Mouse (Mus musculus): ENCODE results near the gene Csrp1. TPM values are rescaled to one million over a fixed set of nuclear protein-coding genes. Genes with fewer than 3 reads are reported as not detected.

Gene Csrp1
- total RNA-seq, 2 experiments from 2014 or later = 48.0 to 56.7 TPM

DNA sequence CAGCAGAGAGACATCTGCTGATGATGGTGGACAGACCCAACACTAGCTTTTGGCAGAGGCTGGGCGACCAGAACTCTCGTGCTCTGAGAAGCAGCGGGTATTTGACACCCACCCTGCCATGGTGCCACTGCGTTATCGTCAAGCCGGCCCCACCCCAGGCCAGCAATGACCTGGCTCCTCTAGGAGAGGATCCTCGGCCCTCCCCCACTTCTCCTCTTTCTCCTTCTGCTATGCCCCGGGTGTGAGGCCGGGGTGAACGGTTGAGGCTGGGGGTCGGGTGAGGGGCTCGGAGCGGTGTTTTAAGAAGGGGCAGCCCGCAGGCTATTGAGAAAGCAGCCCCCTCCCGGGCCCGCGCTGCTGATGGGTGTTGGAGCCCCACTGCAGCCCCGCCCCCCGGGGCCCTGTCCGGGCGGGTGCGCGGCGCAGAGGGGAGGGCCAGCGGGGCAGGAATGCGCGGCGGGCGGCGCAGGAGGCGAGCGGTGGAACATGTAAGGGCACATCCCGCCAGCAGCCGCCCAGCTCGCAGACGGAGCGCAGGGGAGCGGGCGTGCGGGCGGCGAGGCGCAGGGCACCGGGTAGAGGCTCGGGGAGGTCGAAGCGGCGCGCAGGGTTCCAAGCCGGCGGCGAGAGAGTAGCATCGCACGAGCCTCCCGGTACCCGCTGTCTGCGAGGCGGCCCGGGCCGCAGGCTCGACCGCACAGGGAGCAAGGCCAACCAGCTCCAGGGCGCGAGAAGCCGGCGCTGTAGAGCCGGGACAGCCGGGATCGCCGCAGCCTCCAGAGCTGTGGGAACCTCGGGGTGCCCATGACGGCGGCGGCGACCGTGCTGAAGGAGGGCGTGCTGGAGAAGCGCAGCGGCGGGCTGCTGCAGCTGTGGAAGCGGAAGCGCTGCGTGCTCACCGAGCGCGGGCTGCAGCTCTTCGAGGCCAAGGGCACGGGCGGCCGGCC is 46.1 kb downstream of the Csrp1 start, which contains the start of gene Phlda3:
TSS of gene Phlda3 (plus strand) at position 475 of the 947 bp plus-strand sequence.
- intact Hi-C loops (cut with DNase I) = no loop called here
- DNase-seq (ENCODE audit: low spot score) = peak; percentile 80

DNA sequence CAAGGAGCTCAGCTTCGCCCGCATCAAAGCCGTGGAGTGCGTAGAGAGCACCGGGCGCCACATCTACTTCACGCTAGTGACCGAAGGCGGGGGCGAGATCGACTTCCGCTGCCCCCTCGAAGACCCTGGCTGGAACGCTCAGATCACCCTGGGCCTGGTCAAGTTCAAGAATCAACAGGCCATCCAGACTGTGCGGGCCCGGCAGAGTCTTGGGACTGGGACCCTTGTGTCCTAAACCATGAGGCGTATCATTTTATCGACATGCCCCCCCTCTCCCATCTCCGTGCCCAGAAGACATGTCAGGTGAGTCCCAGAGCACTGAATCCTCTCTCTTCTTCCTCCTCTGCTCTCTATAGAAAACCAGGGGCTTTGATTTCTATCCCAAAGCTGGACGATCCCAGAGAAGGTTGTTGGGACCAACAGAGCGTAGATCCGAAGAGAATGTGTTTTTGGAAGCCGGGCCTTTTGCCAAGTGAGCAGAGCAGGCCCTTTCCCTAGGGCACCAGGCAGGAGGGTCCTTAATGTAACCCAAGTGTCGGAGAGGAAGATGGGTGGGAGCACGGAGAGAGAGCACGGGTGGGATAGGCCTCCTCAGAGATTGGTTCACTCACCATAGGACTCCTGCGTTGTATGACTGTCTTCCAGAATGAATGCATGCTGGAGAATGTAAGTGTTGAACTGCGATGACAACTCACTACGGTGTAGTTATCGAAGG is 46.9 kb downstream of the Csrp1 start:
- intact Hi-C loops (cut with DNase I) = no loop called here
- no peak for DNase-seq (ENCODE audit: low spot score)

DNA sequence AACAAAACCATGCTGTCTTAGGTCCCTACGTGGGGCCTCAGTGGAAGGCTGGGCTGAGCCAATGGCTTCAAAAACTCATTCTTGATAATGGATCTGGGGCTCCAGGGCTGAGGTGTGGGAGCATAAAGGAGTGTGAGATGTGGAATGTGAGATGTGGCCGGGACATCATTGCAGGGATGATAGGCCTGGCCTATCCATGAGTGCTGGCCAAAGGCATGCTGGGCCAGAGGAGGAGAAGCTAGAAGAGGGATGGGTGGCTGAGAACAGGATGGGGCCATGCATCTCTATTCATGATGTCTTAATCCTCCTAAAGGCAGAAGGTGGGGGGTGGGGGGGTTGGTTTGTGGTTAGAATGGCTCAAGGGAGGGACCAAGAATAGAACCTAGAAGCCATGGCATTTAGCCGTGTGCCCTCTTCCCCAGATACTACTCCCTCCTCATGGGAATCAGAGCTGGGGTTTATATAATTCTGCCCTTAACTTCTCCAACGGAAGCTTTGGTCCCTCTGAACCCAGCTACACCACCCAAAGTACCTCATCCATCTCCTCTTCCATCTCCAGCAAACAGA is 47.5 kb downstream of the Csrp1 start:
- DNase-seq (ENCODE audit: low spot score) = no peak
- intact Hi-C loops (cut with DNase I) = no loop called here

DNA sequence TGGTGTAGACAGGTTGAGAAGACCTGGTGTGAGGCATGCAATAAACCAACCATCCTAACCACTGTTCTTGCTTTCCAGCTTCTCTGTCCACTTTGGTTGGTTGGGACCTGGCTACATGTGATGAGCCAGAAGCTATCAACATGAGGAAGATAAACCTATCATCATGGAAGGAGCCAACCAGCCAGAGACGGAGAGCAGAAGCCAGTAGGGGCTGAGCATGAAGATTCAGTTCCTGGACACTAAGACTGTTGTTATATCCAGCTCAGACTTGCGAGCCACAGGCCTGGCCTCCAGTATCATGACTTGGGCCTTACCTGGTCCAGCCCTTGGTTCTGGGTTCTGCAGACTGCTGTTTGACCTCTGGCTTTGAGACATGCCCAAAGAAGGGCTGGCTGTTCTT is 48.5 kb downstream of the Csrp1 start:
- no peak for DNase-seq (ENCODE audit: low spot score)
- intact Hi-C loops (cut with DNase I) = no loop called here

DNA sequence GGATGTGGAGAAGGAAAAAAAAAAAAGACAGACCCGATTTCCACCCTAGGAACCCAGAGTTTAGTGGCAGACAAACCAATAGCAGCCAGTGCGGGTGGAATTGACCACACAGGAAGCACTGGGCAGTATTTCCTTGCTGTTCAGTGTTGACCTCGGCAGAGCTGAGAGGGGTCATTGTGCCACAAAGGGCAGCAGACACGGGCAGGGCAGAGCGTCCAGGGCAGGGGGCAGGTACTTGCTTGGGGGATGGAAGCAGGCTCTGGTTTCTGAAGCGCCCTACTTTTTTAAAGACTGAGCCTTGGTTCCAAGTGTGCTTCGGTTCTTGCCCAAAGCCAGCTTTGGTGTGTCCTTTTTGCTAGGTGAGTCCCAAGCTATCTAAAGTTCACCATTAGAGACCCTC is 50.4 kb downstream of the Csrp1 start:
- intact Hi-C loops (cut with DNase I) = no loop called here
- DNase-seq (ENCODE audit: low spot score) = no peak

DNA sequence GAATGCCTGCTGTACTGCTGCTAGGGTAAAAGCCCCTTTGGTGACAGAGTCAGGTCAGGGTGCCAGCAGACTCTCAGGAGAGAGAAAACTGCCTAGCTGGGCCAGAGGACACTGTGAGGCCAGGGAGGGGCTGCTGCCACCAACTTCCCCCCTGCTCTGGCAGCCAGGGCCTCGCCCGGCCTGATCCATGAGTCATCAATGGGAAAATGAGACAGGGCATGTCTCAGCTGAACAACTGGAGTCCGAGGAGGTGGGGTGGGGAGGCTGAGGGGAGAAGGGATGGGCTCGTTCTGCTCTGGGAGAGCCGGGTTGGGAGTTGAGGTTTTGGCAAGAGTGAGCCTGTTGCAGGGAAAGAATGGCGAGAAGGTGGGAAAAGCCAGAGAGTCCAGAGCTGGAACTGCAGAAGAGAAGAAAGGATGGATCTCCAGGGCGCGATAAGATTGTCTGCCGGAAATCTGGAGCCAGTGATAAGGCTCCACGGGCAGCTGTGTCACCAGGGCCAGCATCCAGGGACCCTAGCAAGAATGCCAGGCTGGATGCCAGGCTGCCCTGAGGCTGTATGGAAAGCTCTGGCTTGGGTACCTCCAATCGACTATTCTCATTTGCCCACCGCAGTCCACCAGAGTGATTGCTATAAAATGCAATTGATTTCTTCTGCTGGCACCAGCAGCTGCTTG is 51.2 kb downstream of the Csrp1 start:
- intact Hi-C loops (cut with DNase I) = no loop called here
- peak; percentile 76 for DNase-seq (ENCODE audit: low spot score)

DNA sequence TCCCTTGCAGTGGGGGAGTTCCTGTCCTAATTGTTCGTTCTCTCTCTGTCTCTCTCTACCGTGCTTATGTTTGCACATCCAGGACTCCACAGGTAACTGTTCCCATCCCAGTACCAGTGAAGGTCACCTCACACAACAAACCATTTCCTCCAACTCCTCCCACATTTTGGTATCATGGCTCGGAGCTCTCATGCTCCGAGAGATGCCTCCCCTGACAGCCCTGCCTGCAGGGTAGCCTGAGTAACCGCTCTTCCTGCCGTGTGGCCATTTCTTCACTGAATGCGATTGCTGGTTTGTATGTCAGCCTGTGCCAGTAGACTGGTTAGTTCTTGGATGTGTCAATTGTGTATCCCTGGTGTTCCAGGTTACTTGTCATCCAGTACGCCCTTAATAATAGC is 51.7 kb downstream of the Csrp1 start:
- intact Hi-C loops (cut with DNase I) = no loop called here
- no peak for DNase-seq (ENCODE audit: low spot score)

GRCm38 (mm10) chr1:135776596-135776995 is 56.7 kb downstream of the Csrp1 start:
- intact Hi-C loops (cut with DNase I) = loop anchor here (5.0 kb wide), 1 partner anchor 229 kb away; no protein-coding TSS in a partner anchor
- no peak for DNase-seq (ENCODE audit: low spot score)

- intact Hi-C loops (cut with DNase I) = loop anchor here (5.0 kb wide), 1 partner anchor 230 kb away; no protein-coding TSS in a partner anchor
- no peak for DNase-seq (ENCODE audit: low spot score)
Measured at GRCm38 (mm10) chr1:135777046-135777445, 57.2 kb downstream of the Csrp1 start.

DNA sequence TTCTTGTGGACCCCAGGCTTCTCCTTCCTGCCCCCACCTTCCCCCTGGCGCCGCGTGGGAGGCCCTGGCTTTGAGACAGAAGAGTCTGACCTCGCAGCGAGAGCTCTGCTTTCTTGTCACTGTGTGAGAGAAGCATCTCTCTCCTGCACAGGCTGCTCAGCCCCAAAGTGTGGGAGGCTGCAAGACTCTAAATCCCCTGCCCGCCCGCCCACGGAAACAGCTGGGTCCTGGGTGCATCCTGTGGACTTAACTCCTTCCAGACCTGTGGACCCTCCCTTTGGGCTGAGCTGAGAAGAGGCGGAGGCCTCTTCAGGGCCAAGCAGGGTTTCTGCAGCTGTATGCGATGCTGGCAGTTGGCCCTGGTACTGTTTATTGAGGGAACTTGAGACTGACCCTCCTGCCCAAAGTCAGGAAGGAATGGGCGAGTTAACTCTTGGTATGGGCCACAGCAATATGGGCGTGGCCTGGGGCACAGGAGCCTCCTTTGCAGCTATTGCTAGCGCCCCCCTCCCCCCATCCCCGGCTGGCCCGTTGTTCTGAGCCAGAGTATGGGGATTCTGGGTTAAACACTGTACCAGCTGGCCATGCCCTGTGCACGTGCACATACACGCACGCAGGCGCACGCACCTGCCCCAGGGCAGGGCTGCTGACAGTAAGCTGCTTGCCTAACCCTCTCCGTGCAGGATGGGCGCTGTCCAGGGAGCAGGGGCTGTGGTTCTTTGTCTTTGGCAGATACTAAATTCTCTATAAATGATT is 59.1 kb downstream of the Csrp1 start, which contains the start of gene Tnni1:
TSS of gene Tnni1 (plus strand) at position 655 of the 756 bp plus-strand sequence.
- intact Hi-C loops (cut with DNase I) = loop anchor here (5.0 kb wide), 1 partner anchor 232 kb away; no protein-coding TSS in a partner anchor

DNA sequence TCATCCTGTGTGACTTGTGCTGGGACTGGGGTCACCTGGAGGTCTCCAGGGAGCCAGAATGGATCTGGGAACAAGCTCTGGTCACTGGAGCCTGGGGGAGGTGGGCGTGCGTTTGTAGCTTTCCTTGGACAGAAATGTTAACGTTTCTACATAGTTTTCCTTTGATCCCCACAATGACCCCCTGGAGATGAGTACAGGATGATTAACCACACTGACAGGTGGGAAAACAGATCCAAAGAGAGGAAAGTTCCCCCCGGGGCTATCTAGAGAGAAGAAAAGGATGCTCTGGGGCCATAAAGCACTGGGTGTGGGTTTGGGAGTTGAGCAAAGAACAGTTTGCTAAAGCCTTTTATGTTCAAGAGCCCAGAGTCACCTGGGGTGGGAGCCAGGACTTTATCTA is 60.8 kb downstream of the Csrp1 start:
- intact Hi-C loops (cut with DNase I) = loop anchor here (1.0 kb wide), 2 partner anchors 27 to 61 kb away; no protein-coding TSS in a partner anchor
- DNase-seq (ENCODE audit: low spot score) = no peak

More for the DNA sequence above, 59.1 kb downstream of the Csrp1 start, which contains the start of gene Tnni1:
- no peak for DNase-seq (ENCODE audit: low spot score)

DNA sequence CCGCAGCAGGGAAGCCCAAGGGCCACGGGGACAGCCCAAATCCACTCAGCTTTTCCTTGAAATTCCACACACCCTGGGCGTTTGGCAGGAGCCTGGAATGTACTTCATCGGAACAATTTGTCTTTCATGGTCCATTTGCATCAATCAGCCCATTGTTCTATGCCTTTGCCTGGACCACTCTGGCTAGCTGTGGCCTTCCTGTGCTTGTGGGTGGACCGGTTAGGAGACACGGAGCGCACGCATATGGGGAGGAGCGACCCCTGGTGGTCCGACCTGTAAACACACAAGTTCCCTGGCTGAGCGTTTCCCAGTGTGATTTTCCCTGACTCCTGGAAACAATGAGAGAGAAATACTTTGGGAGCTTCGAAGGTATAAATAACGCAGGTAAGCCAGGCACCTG is 61.4 kb downstream of the Csrp1 start:
- DNase-seq (ENCODE audit: low spot score) = peak; percentile 51
- intact Hi-C loops (cut with DNase I) = loop anchor here (1.0 kb wide), 2 partner anchors 28 to 62 kb away; no protein-coding TSS in a partner anchor

DNA sequence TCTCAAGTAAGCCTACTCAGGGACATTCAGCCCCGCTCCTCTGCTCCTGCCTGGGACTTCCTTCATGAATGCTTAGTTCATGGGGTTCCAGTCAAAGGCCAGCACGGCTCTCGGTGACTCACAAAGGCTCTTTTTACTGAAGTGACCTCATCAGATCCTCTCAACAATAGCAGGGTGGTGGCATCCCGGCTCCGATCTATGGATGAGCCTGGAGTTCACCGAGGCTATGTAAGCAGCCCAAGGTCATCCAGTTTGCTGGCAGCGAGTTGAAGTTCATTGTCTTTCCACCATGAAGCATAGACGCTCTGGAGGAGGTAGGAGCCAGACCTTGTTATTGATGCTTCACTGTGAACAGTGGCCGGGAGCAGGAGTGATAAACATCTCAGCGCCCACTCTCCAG is 63.0 kb downstream of the Csrp1 start:
- DNase-seq (ENCODE audit: low spot score) = no peak
- intact Hi-C loops (cut with DNase I) = no loop called here

DNA sequence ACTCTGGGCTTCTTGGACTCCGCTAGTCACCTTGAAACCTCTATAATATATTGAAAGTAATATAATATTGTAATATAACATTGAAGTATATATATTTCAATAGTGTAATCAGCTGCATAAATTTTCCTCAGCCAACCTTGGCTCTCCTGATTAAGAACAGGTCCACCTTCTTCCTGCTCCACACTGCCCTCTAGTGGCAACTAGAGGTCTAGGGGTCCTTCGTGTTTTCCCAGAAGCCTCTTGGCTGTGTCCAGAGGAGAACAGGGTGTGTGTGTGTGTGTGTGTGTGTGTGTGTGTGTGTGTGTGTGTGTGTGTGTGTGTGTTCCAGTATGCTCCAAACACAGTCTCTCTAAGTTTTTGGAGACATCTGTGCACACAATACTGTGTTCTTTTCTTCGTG is 67.9 kb downstream of the Csrp1 start:
- DNase-seq (ENCODE audit: low spot score) = peak; percentile 44
- intact Hi-C loops (cut with DNase I) = loop anchor here (2.0 kb wide), 1 partner anchor 69 kb away; no protein-coding TSS in a partner anchor

GRCm38 (mm10) chr1:135788708-135789107 is 68.8 kb downstream of the Csrp1 start:
- DNase-seq (ENCODE audit: low spot score) = peak; percentile 23
- intact Hi-C loops (cut with DNase I) = loop anchor here (2.0 kb wide), 1 partner anchor 70 kb away; no protein-coding TSS in a partner anchor

- no peak for DNase-seq (ENCODE audit: low spot score)
- intact Hi-C loops (cut with DNase I) = loop anchor here (2.0 kb wide), 1 partner anchor 71 kb away; no protein-coding TSS in a partner anchor
Measured at GRCm38 (mm10) chr1:135789815-135790214, 70.0 kb downstream of the Csrp1 start.

DNA sequence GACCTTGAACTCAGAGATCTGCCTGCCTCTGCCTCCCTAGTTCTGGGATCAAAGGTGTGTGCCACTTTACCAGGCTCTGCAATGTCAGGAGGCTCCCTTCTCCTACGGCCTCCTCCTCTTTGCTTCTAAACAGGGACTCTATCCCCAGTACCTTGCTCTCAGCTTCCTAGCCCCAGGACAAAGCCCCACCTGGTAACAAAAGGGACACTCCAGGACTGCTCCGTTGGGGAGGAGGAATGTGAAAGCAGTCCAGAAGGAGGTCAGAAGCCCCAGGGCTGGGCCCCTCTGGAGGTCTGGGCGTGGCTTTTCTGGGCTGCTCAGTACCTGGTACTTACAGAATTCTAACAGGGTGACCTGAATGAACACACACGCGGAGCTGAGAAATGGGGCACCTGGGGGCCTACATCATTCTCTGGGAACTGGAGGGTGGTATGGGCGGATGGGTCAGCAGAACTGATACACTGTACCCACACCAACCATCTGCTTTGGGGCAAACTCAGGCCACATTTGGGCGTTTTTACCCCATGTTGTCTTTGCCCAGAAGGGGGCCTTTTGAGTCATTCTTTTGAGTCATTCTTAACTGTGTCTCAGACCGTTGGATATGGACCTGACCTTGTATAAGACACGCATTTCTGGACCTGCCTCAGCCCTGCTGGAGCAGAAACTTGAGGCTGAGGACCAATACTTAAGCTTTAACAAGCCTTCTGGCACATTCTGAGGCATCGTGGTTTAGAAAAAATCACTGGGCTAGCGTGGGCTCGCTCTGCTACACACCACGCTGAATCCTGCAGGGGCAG is 72.5 kb downstream of the Csrp1 start:
- no peak for DNase-seq (ENCODE audit: low spot score)
- intact Hi-C loops (cut with DNase I) = no loop called here
